Mouse (Mus musculus): ENCODE measurements around the gene Cdk1. TPM values are rescaled to one million over a fixed set of nuclear protein-coding genes. Genes with fewer than 3 reads are reported as not detected.

Gene Cdk1
- polyA plus RNA-seq, 1 experiment from 2014 or later, result 434 TPM

Other genes with a start within 250 kb of the Cdk1 start
- 29.9 and 33.0 TPM in 2 replicates for gene Rhobtb1, start 201.5 kb downstream of the Cdk1 start, polyA plus RNA-seq (2016; fragmentation: Nextera tagmentation; extraction: Ambion mirVana)
- 2.7 and 2.9 TPM in 2 replicates for gene A930033H14Rik, start 139.8 kb downstream of the Cdk1 start, polyA plus RNA-seq (2016; fragmentation: Nextera tagmentation; extraction: Ambion mirVana)
- 32.0 and 32.5 TPM in 2 replicates for gene Ank3, start 45.8 kb upstream of the Cdk1 start, polyA plus RNA-seq (2016; fragmentation: Nextera tagmentation; extraction: Ambion mirVana)

All from limb, embryonic 12.5 days (tissue).